Comparison of ENCODE assay signal across 8 mouse cellular contexts in genomic region chr7:136501855-136502847, GRCm38 (mm10).
DNase-seq lines count a peak whose midpoint lies in the region; ATAC-seq and TF ChIP-seq lines count a peak whose summit lies in the region.

No protein-coding gene starts in this region.

- peak overlapping the region; percentile 32; the same call in 1 of the 2 replicates for H3K27ac ChIP-seq in midbrain, embryonic 14.5 days (replicated peaks; ENCODE audit: low read depth, low read length)
- no peak overlapping the region; the same call in 1 of the 2 replicates for H3K27ac ChIP-seq in midbrain, embryonic 13.5 days
- H3K27ac ChIP-seq in limb, embryonic 12.5 days: peak overlapping the region; percentile 62; the same call in 1 of the 2 replicates
- H3K27ac ChIP-seq in left cerebral cortex, adult 2 months: no peak overlapping the region
- H3K27ac ChIP-seq in forebrain, embryonic 16.5 days (ENCODE audit: low read length): no peak overlapping the region

- DNase-seq in midbrain, embryonic 14.5 days: no peak
- peak; percentile 60 for DNase-seq in heart, postnatal 4 days
- peak; percentile 15 for DNase-seq in ovary, postnatal 36 days (ENCODE audit: low spot score)
- DNase-seq in left cerebral cortex, adult 11 months (ENCODE audit: low spot score): no peak
- no peak for DNase-seq in left cerebral cortex, adult 2 months (ENCODE audit: extremely low spot score in 1 of 2, low spot score in 2 of 2)

- intact Hi-C loops in left cerebral cortex, adult 2 months (cut with DNase I): no loop called here

- no peak for ATAC-seq in midbrain, embryonic 14.5 days (ENCODE audit: low FRiP score, low TSS enrichment)
- no peak for ATAC-seq in midbrain, embryonic 13.5 days
- ATAC-seq in limb, embryonic 12.5 days (ENCODE audit: insufficient number of reproducible peaks, insufficient read depth, low FRiP score, low TSS enrichment, low read depth): no peak
- ATAC-seq in forebrain, embryonic 16.5 days: no peak

- no peak overlapping the region for H3K4me3 ChIP-seq in midbrain, embryonic 14.5 days (replicated peaks; ENCODE audit: low read depth, low read length)
- no peak overlapping the region for H3K4me3 ChIP-seq in midbrain, embryonic 13.5 days (replicated peaks)
- no peak overlapping the region for H3K4me3 ChIP-seq in limb, embryonic 12.5 days (replicated peaks)
- H3K4me3 ChIP-seq in left cerebral cortex, adult 2 months: no peak overlapping the region
- no peak overlapping the region for H3K4me3 ChIP-seq in forebrain, embryonic 16.5 days (replicated peaks; ENCODE audit: low read length)

- H3K36me3 ChIP-seq in midbrain, embryonic 14.5 days (ENCODE audit: control insufficient read depth, insufficient read depth, low read length): no peaks in the 10 kb centered on the region
- no peaks in the 10 kb centered on the region for H3K36me3 ChIP-seq in midbrain, embryonic 13.5 days
- no peaks in the 10 kb centered on the region for H3K36me3 ChIP-seq in limb, embryonic 12.5 days
- H3K36me3 ChIP-seq in forebrain, embryonic 16.5 days (ENCODE audit: control insufficient read depth, insufficient read depth): no peaks in the 10 kb centered on the region

- H3K9ac ChIP-seq in midbrain, embryonic 14.5 days (replicated peaks; ENCODE audit: low read length): no peak overlapping the region
- no peak overlapping the region for H3K9ac ChIP-seq in midbrain, embryonic 13.5 days (replicated peaks)
- no peak overlapping the region for H3K9ac ChIP-seq in limb, embryonic 12.5 days (replicated peaks)
- no peak overlapping the region for H3K9ac ChIP-seq in forebrain, embryonic 16.5 days (replicated peaks; ENCODE audit: low read depth, low read length)

- no peaks in the 10 kb centered on the region for H3K9me3 ChIP-seq in midbrain, embryonic 14.5 days (ENCODE audit: control insufficient read depth, low read length)
- no peaks in the 10 kb centered on the region for H3K9me3 ChIP-seq in midbrain, embryonic 13.5 days
- H3K9me3 ChIP-seq in limb, embryonic 12.5 days: no peaks in the 10 kb centered on the region
- no peaks in the 10 kb centered on the region for H3K9me3 ChIP-seq in forebrain, embryonic 16.5 days (ENCODE audit: control insufficient read depth, low read length)

- H3K4me2 ChIP-seq in midbrain, embryonic 14.5 days (ENCODE audit: low read length): no peak overlapping the region
- H3K4me2 ChIP-seq in midbrain, embryonic 13.5 days (replicated peaks): no peak overlapping the region
- peak overlapping the region; percentile 44 for H3K4me2 ChIP-seq in limb, embryonic 12.5 days
- no peak overlapping the region for H3K4me2 ChIP-seq in forebrain, embryonic 16.5 days (ENCODE audit: low read length)

- 0 out of 2 replicates have a peak, but pooled peaks cover 3% of the 10 kb centered on the region for H3K27me3 ChIP-seq in midbrain, embryonic 14.5 days (ENCODE audit: control insufficient read depth, insufficient read depth, low read length)
- peaks cover 61% of the 10 kb centered on the region for H3K27me3 ChIP-seq in midbrain, embryonic 13.5 days
- H3K27me3 ChIP-seq in limb, embryonic 12.5 days: peaks cover 25% of the 10 kb centered on the region; the same call in 1 of the 2 replicates
- H3K27me3 ChIP-seq in forebrain, embryonic 16.5 days (replicated peaks; ENCODE audit: control insufficient read depth, insufficient read depth, low read length): peaks cover 26% of the 10 kb centered on the region

- 69% methylated on average over 32 of the region's 32 CpGs for WGBS in midbrain, embryonic 14.5 days
- WGBS in midbrain, embryonic 13.5 days: 61% methylated on average over 32 of the region's 32 CpGs
- 27% methylated on average over 32 of the region's 32 CpGs for WGBS in limb, embryonic 12.5 days
- WGBS in forebrain, embryonic 16.5 days: 66% methylated on average over 32 of the region's 32 CpGs

- peaks cover 34% of the 10 kb centered on the region for H3K4me1 ChIP-seq in midbrain, embryonic 14.5 days (ENCODE audit: control insufficient read depth, insufficient read depth, low read length)
- peaks cover 49% of the 10 kb centered on the region for H3K4me1 ChIP-seq in midbrain, embryonic 13.5 days (replicated peaks)
- peaks cover 59% of the 10 kb centered on the region for H3K4me1 ChIP-seq in limb, embryonic 12.5 days (replicated peaks)
- H3K4me1 ChIP-seq in forebrain, embryonic 16.5 days (replicated peaks; ENCODE audit: control insufficient read depth, insufficient read depth, low read length): peaks cover 31% of the 10 kb centered on the region

- TF ChIP-seq CTCF in left cerebral cortex, adult 2 months (IDR thresholded peaks at IDR 0.05): no peak

Comparison
In these comparisons a context has a peak if more than half of its experiments do, and no peak if none do; other contexts are left out.
1. H3K27ac ChIP-seq: peak in midbrain, embryonic 14.5 days (single experiment) and limb, embryonic 12.5 days (single experiment); none in midbrain, embryonic 13.5 days (single experiment), left cerebral cortex, adult 2 months (single experiment) and forebrain, embryonic 16.5 days (single experiment).
2. DNase-seq: peak in heart, postnatal 4 days (single experiment) and ovary, postnatal 36 days (single experiment); none in midbrain, embryonic 14.5 days (single experiment), left cerebral cortex, adult 11 months (single experiment) and left cerebral cortex, adult 2 months (0 of 2).